Mouse (Mus musculus): ENCODE measurements around the gene Zfp827. TPM values are rescaled to one million over a fixed set of nuclear protein-coding genes. Genes with fewer than 3 reads are reported as not detected.

The Zfp827 gene
- polyA plus RNA-seq, 1 experiment from 2014 or later: 10.6 TPM

DNA sequence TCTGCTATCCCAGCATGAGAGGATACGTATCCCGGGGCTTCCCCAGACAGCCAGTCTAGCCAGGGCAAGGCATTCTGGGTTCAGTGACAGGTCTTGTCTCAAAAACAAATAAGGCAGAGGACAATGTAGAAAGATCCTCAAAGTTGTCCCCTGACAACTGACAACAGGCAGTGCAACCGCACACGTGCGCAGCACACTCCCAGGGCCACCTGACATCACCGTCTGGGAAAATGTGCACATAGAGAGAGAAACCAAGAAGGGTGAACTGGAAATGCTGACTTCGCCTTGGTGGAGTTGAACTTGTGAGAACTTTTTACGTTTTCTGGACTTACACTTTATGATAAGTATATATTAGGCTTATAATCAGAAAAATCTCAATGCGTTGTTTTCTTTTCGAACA lies 121.6 kb downstream of the Zfp827 start:
- Histone ChIP-seq H3K4me1 (replicated peaks; ENCODE audit: control insufficient read depth, insufficient read depth, low read length) (no peaks in the 10 kb centered on the region), H3K4me3 (ENCODE audit: low read depth, low read length) (no peak overlapping the region), H3K27ac (ENCODE audit: low read depth) (no peak overlapping the region), H3K4me2 (ENCODE audit: low read length) (no peak overlapping the region), H3K9ac (ENCODE audit: low read length) (no peak overlapping the region), H3K9me3 (ENCODE audit: control insufficient read depth, low read length) (no peaks in the 10 kb centered on the region), H3K36me3 (ENCODE audit: control insufficient read depth, insufficient read depth, low read length) (peaks cover 31% of the 10 kb centered on the region; the same call in 1 of the 2 replicates), H3K27me3 (replicated peaks; ENCODE audit: control insufficient read depth, insufficient read depth, low read length) (no peaks in the 10 kb centered on the region)
- 91% methylated on average over 10 of the region's 10 CpGs for WGBS
- DNase-seq (ENCODE audit: low spot score) (no peak), ATAC-seq (replicated peaks; ENCODE audit: low FRiP score, low TSS enrichment, low read depth) (no peak)

DNA sequence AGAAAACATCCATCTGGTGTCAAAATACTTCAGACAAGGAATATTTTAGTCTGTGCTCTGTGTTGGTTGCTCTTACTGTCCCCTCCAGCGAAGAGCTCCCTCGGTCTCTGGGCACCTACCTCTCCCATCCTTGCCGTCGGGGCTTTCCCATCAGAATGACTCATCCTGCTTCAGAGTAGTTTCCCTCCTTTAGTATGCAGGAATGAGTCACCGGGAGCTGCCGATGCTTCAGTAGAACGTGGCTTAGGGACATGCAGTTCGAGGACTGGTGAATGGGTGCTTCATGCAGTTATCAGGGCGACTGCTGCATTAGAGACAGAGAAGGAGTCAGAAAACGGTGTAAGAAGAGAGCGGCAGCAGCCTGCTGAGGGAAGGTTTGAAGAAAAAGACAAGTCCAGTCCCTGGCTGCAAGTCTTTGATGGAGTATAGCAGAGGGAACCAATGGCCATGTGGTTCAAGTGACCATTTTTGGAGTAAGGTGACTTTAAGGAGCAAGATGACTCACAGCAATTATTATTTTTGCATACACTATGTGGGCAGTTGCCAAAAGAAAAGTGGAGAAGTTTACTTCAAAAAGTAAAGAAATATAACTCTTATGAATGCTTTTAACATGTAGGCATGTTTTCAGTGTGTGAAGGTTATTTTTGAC lies 122.4 kb downstream of the Zfp827 start:
- WGBS: 69% methylated on average over 11 of the region's 11 CpGs
- H3K4me2 ChIP-seq (ENCODE audit: low read length): no peak overlapping the region
- H3K4me3 ChIP-seq (ENCODE audit: low read depth, low read length): no peak overlapping the region
- H3K4me1 ChIP-seq (replicated peaks; ENCODE audit: control insufficient read depth, insufficient read depth, low read length): no peaks in the 10 kb centered on the region
- H3K27me3 ChIP-seq (replicated peaks; ENCODE audit: control insufficient read depth, insufficient read depth, low read length): no peaks in the 10 kb centered on the region
- no peak overlapping the region for H3K9ac ChIP-seq (ENCODE audit: low read length)
- no peak overlapping the region for H3K27ac ChIP-seq (ENCODE audit: low read depth)
- no peak for ATAC-seq (replicated peaks; ENCODE audit: low FRiP score, low TSS enrichment, low read depth)
- no peaks in the 10 kb centered on the region for H3K9me3 ChIP-seq (ENCODE audit: control insufficient read depth, low read length)
- peaks cover 31% of the 10 kb centered on the region; the same call in 1 of the 2 replicates for H3K36me3 ChIP-seq (ENCODE audit: control insufficient read depth, insufficient read depth, low read length)
- DNase-seq (ENCODE audit: low spot score): no peak

DNA sequence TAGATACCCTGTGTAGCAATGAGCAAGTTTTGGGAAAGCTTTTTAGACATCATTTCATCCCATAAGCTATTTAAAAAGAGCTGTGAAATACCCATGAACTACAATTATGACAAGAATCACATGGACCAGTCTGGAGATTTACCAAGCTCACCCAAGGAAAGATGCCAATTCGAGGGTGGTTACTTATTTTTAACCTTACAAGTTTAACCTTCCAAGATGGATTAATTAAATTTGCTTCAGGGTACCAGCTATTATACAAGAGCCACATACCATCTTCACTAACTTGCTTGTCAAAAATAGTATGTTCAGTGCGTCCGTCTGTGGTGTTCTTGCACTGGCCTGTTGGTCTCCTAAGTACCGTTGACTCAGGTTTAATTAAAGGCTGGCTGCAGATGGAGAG lies 123.4 kb downstream of the Zfp827 start:
- Histone ChIP-seq H3K4me2 (ENCODE audit: low read length) (no peak overlapping the region), H3K4me3 (ENCODE audit: low read depth, low read length) (no peak overlapping the region), H3K27ac (ENCODE audit: low read depth) (no peak overlapping the region), H3K9me3 (ENCODE audit: control insufficient read depth, low read length) (no peaks in the 10 kb centered on the region), H3K36me3 (ENCODE audit: control insufficient read depth, insufficient read depth, low read length) (peaks cover 28% of the 10 kb centered on the region), H3K9ac (ENCODE audit: low read length) (no peak overlapping the region), H3K27me3 (replicated peaks; ENCODE audit: control insufficient read depth, insufficient read depth, low read length) (no peaks in the 10 kb centered on the region), H3K4me1 (replicated peaks; ENCODE audit: control insufficient read depth, insufficient read depth, low read length) (no peaks in the 10 kb centered on the region)
- 94% methylated on average over 4 of the region's 4 CpGs for WGBS
- no peak for ATAC-seq (replicated peaks; ENCODE audit: low FRiP score, low TSS enrichment, low read depth)
- DNase-seq (ENCODE audit: low spot score): no peak

DNA sequence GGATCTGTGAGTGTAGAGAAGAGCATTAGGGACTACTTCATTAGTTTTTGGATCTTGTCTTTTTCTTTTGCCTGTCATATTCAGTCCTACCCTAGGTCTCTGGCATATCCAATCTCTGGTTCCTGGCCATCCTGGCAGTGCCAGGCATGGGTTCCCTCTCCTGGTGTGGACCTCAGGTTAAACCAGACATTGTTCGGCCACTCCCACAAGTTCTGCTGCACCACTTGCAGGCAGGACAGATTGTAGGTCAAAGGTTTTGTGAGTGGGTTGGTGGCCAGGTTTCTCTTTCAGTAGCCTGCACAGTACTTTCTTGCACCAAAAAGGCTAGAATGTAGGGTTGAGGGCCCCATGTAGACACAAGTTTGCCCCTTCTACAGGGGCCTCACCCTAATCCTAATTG lies 125.0 kb downstream of the Zfp827 start:
- Histone ChIP-seq H3K27me3 (replicated peaks; ENCODE audit: control insufficient read depth, insufficient read depth, low read length) (no peaks in the 10 kb centered on the region), H3K27ac (ENCODE audit: low read depth) (no peak overlapping the region), H3K4me2 (ENCODE audit: low read length) (no peak overlapping the region), H3K9me3 (ENCODE audit: control insufficient read depth, low read length) (no peaks in the 10 kb centered on the region), H3K4me3 (ENCODE audit: low read depth, low read length) (no peak overlapping the region), H3K9ac (ENCODE audit: low read length) (no peak overlapping the region), H3K4me1 (replicated peaks; ENCODE audit: control insufficient read depth, insufficient read depth, low read length) (no peaks in the 10 kb centered on the region), H3K36me3 (ENCODE audit: control insufficient read depth, insufficient read depth, low read length) (peaks cover 37% of the 10 kb centered on the region)
- 93% methylated on average over 1 of the region's 1 CpGs for WGBS
- DNase-seq (ENCODE audit: low spot score) (no peak), ATAC-seq (replicated peaks; ENCODE audit: low FRiP score, low TSS enrichment, low read depth) (no peak)

DNA sequence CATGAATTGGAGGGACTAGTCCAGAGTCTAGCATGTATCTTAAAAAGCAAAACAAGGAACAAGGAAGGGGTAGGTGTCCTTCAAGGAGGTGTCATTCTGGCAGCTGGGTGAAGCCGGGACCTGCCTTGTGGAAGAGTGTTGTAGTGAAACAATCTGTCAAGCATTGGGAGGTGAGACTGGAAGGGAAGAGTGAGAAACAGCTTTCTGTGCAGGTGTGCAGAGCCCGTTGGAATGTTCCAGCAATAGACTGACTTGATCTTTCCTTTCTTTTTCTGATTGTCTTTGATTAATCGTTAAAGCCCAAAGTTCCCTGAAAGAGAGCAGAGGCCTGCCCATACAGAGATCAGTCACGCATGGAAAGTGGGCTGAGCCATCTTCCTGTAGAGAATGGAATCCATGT lies 125.4 kb downstream of the Zfp827 start:
- H3K9me3 ChIP-seq (ENCODE audit: control insufficient read depth, low read length): no peaks in the 10 kb centered on the region
- H3K9ac ChIP-seq (ENCODE audit: low read length): no peak overlapping the region
- peaks cover 37% of the 10 kb centered on the region for H3K36me3 ChIP-seq (ENCODE audit: control insufficient read depth, insufficient read depth, low read length)
- WGBS: 96% methylated on average over 4 of the region's 4 CpGs
- H3K27ac ChIP-seq (ENCODE audit: low read depth): no peak overlapping the region
- no peak overlapping the region for H3K4me2 ChIP-seq (ENCODE audit: low read length)
- H3K4me1 ChIP-seq (replicated peaks; ENCODE audit: control insufficient read depth, insufficient read depth, low read length): no peaks in the 10 kb centered on the region
- H3K4me3 ChIP-seq (ENCODE audit: low read depth, low read length): no peak overlapping the region
- H3K27me3 ChIP-seq (replicated peaks; ENCODE audit: control insufficient read depth, insufficient read depth, low read length): no peaks in the 10 kb centered on the region
- no peak for ATAC-seq (replicated peaks; ENCODE audit: low FRiP score, low TSS enrichment, low read depth)
- no peak for DNase-seq (ENCODE audit: low spot score)

DNA sequence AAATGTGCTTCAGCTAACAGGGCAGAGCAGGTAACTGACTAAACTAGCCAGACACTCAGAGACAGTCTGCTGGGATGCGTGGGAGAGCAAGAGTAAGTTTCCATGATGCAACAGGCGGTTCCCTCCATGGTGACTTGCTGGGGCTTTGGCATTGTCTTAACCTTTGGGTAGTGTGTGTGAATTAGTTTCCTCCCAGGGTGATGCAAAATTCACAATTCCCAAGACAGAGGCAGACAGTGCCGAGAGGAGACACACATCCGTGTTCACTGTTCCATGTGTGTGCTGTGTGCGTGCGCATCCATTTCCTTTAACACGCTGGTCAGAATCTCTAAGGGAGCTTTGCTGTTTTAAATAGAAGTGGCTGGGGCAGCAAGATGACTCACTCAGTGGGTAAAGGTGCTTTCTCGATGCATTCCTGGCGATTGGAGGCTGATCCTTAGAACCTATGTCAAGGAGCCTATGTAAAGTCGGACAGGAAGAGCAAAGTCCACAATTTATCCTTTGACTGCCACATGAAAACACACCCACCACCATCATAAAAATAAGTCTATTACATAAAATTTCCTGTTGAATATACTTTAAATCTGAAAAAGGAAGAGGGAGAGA lies 127.4 kb downstream of the Zfp827 start:
- Histone ChIP-seq H3K9ac (ENCODE audit: low read length) (no peak overlapping the region), H3K4me2 (ENCODE audit: low read length) (no peak overlapping the region), H3K9me3 (ENCODE audit: control insufficient read depth, low read length) (no peaks in the 10 kb centered on the region), H3K27me3 (replicated peaks; ENCODE audit: control insufficient read depth, insufficient read depth, low read length) (no peaks in the 10 kb centered on the region), H3K4me1 (replicated peaks; ENCODE audit: control insufficient read depth, insufficient read depth, low read length) (no peaks in the 10 kb centered on the region), H3K4me3 (ENCODE audit: low read depth, low read length) (no peak overlapping the region), H3K36me3 (ENCODE audit: control insufficient read depth, insufficient read depth, low read length) (peaks cover 37% of the 10 kb centered on the region), H3K27ac (ENCODE audit: low read depth) (no peak overlapping the region)
- DNase-seq (ENCODE audit: low spot score): no peak
- ATAC-seq (replicated peaks; ENCODE audit: low FRiP score, low TSS enrichment, low read depth): no peak
- WGBS: 89% methylated on average over 10 of the region's 10 CpGs

DNA sequence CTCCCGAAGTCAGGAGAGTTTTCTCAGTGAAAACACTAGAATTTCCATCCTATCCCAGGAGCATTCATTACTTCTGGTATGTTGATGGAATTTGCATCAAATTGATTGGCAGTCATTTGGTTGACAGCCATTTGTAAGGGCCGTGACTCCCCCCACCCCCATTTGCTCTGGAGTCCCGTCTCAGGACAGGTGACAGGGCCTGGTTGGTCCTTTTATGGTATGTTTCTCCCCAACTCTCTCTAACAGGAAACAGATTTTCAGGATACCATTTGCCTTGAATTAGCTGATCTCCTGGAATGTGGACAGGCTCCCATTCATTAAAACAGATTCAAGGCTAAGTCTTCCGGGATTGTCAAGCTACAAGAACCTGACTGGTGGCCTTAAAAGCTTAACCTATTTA lies 129.1 kb downstream of the Zfp827 start:
- ATAC-seq (replicated peaks; ENCODE audit: low FRiP score, low TSS enrichment, low read depth): no peak
- Histone ChIP-seq H3K4me1 (replicated peaks; ENCODE audit: control insufficient read depth, insufficient read depth, low read length) (no peaks in the 10 kb centered on the region), H3K27ac (ENCODE audit: low read depth) (no peak overlapping the region), H3K9me3 (ENCODE audit: control insufficient read depth, low read length) (no peaks in the 10 kb centered on the region), H3K27me3 (replicated peaks; ENCODE audit: control insufficient read depth, insufficient read depth, low read length) (no peaks in the 10 kb centered on the region), H3K36me3 (ENCODE audit: control insufficient read depth, insufficient read depth, low read length) (peaks cover 32% of the 10 kb centered on the region), H3K9ac (ENCODE audit: low read length) (no peak overlapping the region), H3K4me3 (ENCODE audit: low read depth, low read length) (no peak overlapping the region), H3K4me2 (ENCODE audit: low read length) (no peak overlapping the region)
- 65% methylated on average over 4 of the region's 4 CpGs for WGBS
- DNase-seq (ENCODE audit: low spot score): no peak

DNA sequence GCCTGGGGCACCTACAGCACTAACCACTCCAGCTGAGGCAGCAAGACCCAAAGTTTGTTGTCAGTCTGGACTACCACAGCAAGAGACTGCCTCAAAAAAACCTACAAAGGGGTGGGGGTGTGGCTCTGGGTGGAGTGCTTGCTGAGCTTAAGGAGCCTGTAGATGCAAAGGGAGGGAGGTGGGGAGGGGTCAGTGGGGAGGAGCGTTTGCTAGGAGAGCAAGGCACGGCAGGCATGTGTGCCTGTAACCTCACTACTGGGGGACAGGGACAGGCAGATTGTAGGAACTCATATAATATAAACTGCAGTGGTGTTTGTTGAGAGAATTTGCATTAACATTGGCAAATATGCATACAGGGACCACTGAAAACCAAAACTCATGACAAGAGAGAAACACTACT lies 130.1 kb downstream of the Zfp827 start:
- no peaks in the 10 kb centered on the region for H3K27me3 ChIP-seq (replicated peaks; ENCODE audit: control insufficient read depth, insufficient read depth, low read length)
- WGBS: 21% methylated on average over 2 of the region's 2 CpGs

DNA sequence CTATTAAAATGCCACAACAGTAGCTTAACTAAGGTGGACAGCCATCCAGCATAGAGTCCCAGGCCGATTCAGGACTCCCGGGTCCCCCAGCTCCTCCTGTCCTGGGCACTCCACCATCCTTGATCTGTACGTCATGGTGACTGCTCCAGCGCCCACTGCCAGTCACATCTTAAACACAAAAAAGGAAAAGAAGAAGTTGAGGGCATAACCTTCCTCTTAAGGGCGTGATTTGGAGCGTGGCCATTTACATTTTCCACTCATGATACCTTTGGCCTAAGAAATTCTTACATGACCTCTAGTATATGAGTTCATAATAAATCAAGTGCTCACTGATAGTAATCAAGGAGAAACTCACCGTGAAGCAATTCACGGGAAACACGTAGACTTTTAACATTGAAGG lies 131.2 kb downstream of the Zfp827 start:
- no peak overlapping the region for H3K4me3 ChIP-seq (ENCODE audit: low read depth, low read length)
- H3K27me3 ChIP-seq (replicated peaks; ENCODE audit: control insufficient read depth, insufficient read depth, low read length): no peaks in the 10 kb centered on the region
- peaks cover 6% of the 10 kb centered on the region; the same call in 1 of the 2 replicates for H3K4me1 ChIP-seq (replicated peaks; ENCODE audit: control insufficient read depth, insufficient read depth, low read length)
- no peak overlapping the region for H3K9ac ChIP-seq (ENCODE audit: low read length)
- H3K9me3 ChIP-seq (ENCODE audit: control insufficient read depth, low read length): no peaks in the 10 kb centered on the region
- DNase-seq (ENCODE audit: low spot score) (no peak), ATAC-seq (replicated peaks; ENCODE audit: low FRiP score, low TSS enrichment, low read depth) (no peak)
- peaks cover 20% of the 10 kb centered on the region for H3K36me3 ChIP-seq (ENCODE audit: control insufficient read depth, insufficient read depth, low read length)
- WGBS: 84% methylated on average over 9 of the region's 9 CpGs
- H3K27ac ChIP-seq (ENCODE audit: low read depth): no peak overlapping the region
- H3K4me2 ChIP-seq (ENCODE audit: low read length): no peak overlapping the region

More for the DNA sequence above, 130.1 kb downstream of the Zfp827 start:
- ATAC-seq (replicated peaks; ENCODE audit: low FRiP score, low TSS enrichment, low read depth): no peak
- H3K27ac ChIP-seq (ENCODE audit: low read depth): no peak overlapping the region
- no peak for DNase-seq (ENCODE audit: low spot score)
- no peak overlapping the region for H3K4me2 ChIP-seq (ENCODE audit: low read length)
- H3K4me1 ChIP-seq (replicated peaks; ENCODE audit: control insufficient read depth, insufficient read depth, low read length): peaks cover 6% of the 10 kb centered on the region; the same call in 1 of the 2 replicates
- peaks cover 23% of the 10 kb centered on the region for H3K36me3 ChIP-seq (ENCODE audit: control insufficient read depth, insufficient read depth, low read length)
- H3K9me3 ChIP-seq (ENCODE audit: control insufficient read depth, low read length): no peaks in the 10 kb centered on the region
- H3K9ac ChIP-seq (ENCODE audit: low read length): no peak overlapping the region
- no peak overlapping the region for H3K4me3 ChIP-seq (ENCODE audit: low read depth, low read length)

All from intestine, embryonic 14.5 days (tissue).